Mouse (Mus musculus) midbrain, embryonic 10.5 days (tissue): ENCODE results near the gene Abhd15. TPM values are rescaled to one million over a fixed set of nuclear protein-coding genes. Genes with fewer than 3 reads are reported as not detected.
A peak's percentile ranks its signal among the peaks of the same experiment; 100 is the strongest.
"Not testable (repeated sequence)": the region's sequence is repeated elsewhere in the genome, so short reads cannot be mapped to it uniquely, and the experiment has no call there.

ENCODE experiments used
- DNase-seq: peaks from one replicate; pipeline ENCODE4 v3.0.0-alpha.2; 2017; ENCODE audit warnings: low spot score
- H3K27ac ChIP-seq: fragments of 300-500 bp; sonication (generic); replicated peaks from 2 replicates; pipeline ENCODE4 v1.5.1; 2016; ENCODE audit warnings: mild to moderate bottlenecking
- H3K27me3 ChIP-seq: fragments of 300-500 bp; sonication (generic); 2 replicates; pipeline ENCODE4 v1.6.1; 2016; ENCODE audit warnings: low read depth, mild to moderate bottlenecking; ENCODE audit not compliant: poor library complexity, severe bottlenecking
- H3K36me3 ChIP-seq: fragments of 300-500 bp; sonication (generic); 2 replicates; pipeline ENCODE4 v1.6.1; 2016; ENCODE audit warnings: mild to moderate bottlenecking, moderate library complexity
- H3K4me1 ChIP-seq: fragments of 300-500 bp; sonication (generic); 2 replicates; pipeline ENCODE4 v1.6.1; 2016
- H3K4me3 ChIP-seq: fragments of 300-500 bp; sonication (generic); 2 replicates; pipeline ENCODE4 v1.5.1; 2016; ENCODE audit warnings: mild to moderate bottlenecking, moderate library complexity
- H3K9me3 ChIP-seq: fragments of 300-500 bp; sonication (generic); replicated peaks from 2 replicates; pipeline ENCODE4 v1.6.1; 2016; ENCODE audit warnings: mild to moderate bottlenecking
- WGBS: fragments of 180-500 bp; shearing (Covaris S2); methylation state at CpG from one replicate; pipeline ENCODE4 v1.1.7; 2016; 5-methylcytosine and 5-hydroxymethylcytosine counted together
- polyA plus RNA-seq: library from polyadenylated mRNA; unstranded; fragments of >200 nt; fragmentation: Nextera tagmentation; extraction: Ambion mirVana; gene quantifications from 2 replicates; pipeline ENCODE4 v1.2.1, GENCODE M21; 2016

Abhd15 gene
- polyA plus RNA-seq, 1 experiment from 2014 or later = 4.2 TPM

DNA sequence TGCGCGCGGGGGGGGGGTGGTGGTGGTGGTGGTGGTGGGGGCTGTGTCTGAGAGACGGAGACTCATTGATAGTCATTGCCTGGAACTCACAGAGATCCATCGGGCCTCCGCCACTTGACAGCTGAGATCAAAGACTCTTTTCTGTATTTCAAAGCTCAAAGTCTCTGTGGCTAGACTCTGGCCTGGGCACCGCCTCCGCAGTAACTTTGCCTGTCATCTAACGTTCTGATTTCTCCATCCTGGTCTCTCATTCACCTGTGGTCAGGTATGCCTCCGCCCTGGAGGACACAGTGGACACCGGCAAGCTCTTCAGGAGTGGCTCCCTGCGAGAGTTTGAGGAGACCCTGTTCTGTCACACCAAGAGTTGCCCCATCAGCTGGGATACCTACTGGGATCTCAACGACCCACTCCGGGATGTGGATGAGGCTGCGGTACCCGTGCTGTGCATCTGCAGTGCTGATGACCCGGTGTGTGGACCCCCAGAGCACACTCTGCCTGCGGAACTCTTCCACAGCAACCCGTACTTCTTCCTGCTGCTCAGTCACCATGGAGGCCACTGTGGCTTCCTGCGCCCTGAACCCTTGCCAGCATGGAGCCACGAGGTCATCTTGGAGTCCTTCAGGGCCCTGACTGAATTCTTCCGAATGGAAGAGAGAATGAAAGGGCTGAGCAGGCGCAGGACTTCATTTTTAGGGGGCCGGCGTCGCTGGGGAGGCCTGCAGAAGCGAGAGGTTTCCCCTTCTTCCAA, 3.3 kb downstream of the Abhd15 start:
- no peak for DNase-seq
- 84% methylated on average over 27 of the region's 27 CpGs for WGBS
- Histone ChIP-seq H3K27ac (0 out of 2 replicates have a peak overlapping the region, but pooled peaks have one; percentile 9), H3K9me3 (no peaks in the 10 kb centered on the region), H3K4me3 (peak overlapping the region; percentile 14; the same call in 1 of the 2 replicates), H3K36me3 (no peaks in the 10 kb centered on the region), H3K4me1 (peaks cover 81% of the 10 kb centered on the region), H3K27me3 (peaks cover 55% of the 10 kb centered on the region)

DNA sequence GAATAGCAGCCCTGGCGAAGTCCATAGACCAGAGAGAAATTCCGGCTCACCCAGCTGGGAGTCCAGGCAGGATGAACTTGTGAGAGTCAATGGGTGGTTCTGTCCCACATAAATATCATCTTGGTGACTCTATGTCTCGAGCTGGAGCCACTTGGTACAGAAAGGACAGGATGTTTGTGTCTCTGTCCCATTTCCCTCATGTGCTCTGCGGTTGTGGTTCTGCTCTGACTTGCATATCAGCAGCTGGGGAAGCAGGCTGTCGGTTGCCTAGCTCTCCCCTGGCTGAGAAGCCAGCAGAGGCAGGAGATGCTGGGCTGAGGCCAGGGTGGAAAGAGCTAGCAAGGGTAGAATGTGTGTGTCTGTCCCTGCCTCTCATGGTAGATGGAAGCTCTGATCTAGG, 4.1 kb downstream of the Abhd15 start, which contains the start of gene Gm10392:
TSS of gene Gm10392 (minus strand) at position 156 of the 400 bp plus-strand sequence.
- DNase-seq = no peak
- 77% methylated on average over 5 of the region's 5 CpGs for WGBS
- peak within 1 kb of the TSS; percentile 13; the same call in 1 of the 2 replicates for H3K27ac ChIP-seq
- peaks cover 52% of the 10 kb centered on the region for H3K27me3 ChIP-seq
- no peaks in the 10 kb centered on the region for H3K36me3 ChIP-seq
- H3K4me3 ChIP-seq = peak within 1 kb of the TSS; percentile 14; the same call in 1 of the 2 replicates
- H3K9me3 ChIP-seq = no peaks in the 10 kb centered on the region
- H3K4me1 ChIP-seq = peaks cover 72% of the 10 kb centered on the region

DNA sequence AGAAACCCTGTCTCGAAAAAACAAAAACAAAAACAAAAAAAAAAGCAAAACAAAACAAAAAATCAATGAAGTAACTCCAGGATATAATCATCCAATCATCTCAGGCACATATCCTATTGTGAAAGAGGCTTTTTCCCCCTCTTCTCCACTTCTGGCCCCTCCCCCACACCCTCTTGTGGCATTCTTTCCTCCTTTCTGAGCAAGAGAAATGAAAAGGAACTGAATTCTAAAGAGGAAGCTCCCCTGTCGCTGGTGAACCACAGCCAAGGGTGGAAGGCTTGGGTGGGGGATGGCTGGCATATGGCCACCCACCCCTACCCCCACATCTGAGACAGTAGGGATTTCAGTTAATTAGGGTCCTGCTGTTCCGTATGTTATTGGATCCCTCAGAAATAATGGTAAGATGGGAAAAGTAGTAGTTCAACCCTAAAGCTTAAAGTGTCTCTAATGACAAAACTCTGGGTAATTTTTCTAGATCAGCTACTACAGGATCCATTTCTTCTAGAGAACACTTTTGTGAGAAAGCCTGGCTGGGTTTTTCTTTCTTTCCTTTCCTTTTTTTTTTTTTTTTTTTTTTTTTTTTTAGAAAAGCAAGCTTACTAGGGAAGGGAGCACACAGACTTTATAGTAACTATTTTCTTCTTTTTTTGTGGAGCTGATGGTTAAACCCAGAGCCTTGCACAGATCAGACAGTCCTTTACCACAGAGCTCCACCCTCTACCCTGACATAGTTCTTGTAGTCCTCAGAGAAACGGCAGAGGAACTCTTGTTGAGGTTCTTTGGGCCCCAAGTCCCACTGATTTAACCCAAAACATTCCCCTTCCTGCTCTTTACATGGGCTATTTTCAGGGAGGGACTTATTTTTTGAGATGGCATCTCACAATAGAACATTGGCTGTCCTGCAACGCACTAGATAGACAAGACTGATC, 5.9 kb downstream of the Abhd15 start:
- no peak for DNase-seq
- 51% methylated on average over 5 of the region's 5 CpGs for WGBS
- Histone ChIP-seq H3K36me3 (no peaks in the 10 kb centered on the region), H3K9me3 (no peaks in the 10 kb centered on the region), H3K27ac (no peak overlapping the region), H3K4me1 (peaks cover 54% of the 10 kb centered on the region), H3K27me3 (peaks cover 34% of the 10 kb centered on the region), H3K4me3 (no peak overlapping the region)

DNA sequence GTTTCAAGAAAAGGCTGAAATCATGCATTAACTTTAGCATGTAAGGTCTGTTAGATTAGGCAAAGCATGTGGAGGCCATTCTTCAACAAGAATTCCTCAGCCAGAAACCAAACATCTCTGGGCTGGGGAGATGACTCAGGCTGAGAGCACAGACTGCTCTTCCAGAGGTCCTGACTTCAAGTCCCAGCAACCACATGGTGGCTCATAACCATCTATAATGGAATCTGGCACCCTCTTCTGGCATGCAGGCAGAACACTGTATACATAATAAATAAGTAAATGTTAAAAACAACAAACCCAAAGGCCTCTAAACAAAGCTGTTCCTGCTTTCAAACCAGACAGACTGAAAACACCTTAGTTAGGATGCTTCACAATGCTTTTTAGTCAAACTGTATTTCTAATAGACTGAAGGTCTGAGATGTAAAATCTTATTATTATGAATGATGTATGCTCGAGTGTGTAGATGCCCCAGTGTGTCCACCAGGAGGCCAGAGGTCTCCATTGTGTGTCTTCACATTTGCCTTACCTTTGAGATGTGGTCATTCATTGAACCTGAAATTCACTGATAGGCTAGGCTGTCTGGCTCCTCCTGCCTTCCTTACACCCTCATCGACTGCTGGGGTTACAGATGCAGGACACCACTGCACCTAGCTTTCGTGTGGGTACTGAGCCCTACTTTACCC, 11.0 kb downstream of the Abhd15 start:
- no peaks in the 10 kb centered on the region for H3K27me3 ChIP-seq
- H3K9me3 ChIP-seq = no peaks in the 10 kb centered on the region
- 70% methylated on average over 3 of the region's 3 CpGs for WGBS
- DNase-seq = no peak
- H3K36me3 ChIP-seq = peaks cover 13% of the 10 kb centered on the region
- peaks cover 3% of the 10 kb centered on the region for H3K4me1 ChIP-seq
- H3K27ac ChIP-seq = no peak overlapping the region
- no peak overlapping the region for H3K4me3 ChIP-seq

DNA sequence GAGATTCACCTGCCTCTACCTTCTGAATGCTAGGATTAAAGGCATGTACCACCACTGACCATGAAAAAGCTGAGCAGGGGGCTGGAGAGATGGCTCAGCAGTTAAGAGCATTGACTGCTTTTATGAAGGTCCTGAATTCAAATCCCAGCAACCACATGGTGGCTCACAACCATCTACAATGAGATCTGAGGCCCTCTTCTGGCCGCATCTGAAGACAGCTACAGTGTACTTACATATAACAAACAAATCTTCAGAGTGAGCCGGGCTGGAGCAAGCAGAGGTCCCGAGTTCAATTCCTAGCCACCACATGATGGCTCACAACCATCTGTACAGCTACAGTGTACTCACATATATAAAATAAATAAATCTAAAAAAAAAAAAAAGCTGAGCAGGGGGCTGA, 13.5 kb downstream of the Abhd15 start:
- not testable (repeated sequence) for H3K4me3 ChIP-seq, H3K4me1 ChIP-seq, H3K9me3 ChIP-seq, DNase-seq, H3K27me3 ChIP-seq, H3K27ac ChIP-seq
- peaks cover 13% of the 10 kb centered on the region for H3K36me3 ChIP-seq
- WGBS = 92% methylated on average over 3 of the region's 3 CpGs

DNA sequence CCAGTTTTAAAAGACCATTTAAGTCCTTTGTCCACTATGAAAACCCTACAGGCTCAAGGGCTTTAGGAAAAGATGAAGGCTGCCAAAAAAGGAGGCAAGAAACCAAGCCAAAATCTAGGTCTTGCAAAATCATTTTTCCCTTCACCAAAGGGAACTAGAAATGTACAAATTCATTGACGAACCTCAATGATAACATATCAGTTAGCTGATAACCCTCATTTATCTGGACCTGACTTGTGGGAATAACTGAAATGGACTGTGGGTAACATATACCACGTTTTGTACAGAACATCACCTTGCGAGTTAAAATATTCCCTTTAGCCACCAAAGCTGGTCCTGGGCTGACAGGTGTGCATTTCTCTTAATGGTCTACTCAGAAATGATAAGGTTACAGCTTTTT, 14.7 kb downstream of the Abhd15 start:
- 87% methylated on average over 3 of the region's 3 CpGs for WGBS
- Histone ChIP-seq H3K4me1 (no peaks in the 10 kb centered on the region), H3K4me3 (no peak overlapping the region)

DNA sequence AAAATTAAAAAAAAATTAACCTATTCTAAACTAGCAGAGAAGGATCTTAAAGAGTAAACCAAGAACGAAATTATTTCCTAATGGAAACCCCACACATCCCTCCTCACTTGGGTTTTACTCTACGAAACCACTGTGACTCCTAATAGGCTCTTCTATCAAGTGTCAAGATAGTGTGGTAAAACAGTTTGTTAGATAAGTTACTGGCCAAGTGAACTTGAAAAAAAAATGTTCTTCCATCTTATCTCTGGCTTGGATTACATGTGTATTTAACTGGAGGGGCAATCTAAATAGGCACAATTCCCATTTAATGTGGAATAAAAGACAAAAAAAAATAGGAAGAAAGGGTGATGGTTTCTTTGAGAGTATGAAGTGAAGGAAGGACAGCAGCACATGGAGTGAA, 15.9 kb downstream of the Abhd15 start:
- H3K4me3 ChIP-seq = no peak overlapping the region
- H3K4me1 ChIP-seq = no peaks in the 10 kb centered on the region
- H3K27ac ChIP-seq = no peak overlapping the region
- peaks cover 29% of the 10 kb centered on the region for H3K36me3 ChIP-seq
- no peaks in the 10 kb centered on the region for H3K27me3 ChIP-seq
- no peak for DNase-seq
- no peaks in the 10 kb centered on the region for H3K9me3 ChIP-seq
- 89% methylated on average over 2 of the region's 2 CpGs for WGBS

More for the DNA sequence above, 14.7 kb downstream of the Abhd15 start:
- no peak overlapping the region for H3K27ac ChIP-seq
- H3K36me3 ChIP-seq = peaks cover 18% of the 10 kb centered on the region
- H3K27me3 ChIP-seq = no peaks in the 10 kb centered on the region
- no peaks in the 10 kb centered on the region for H3K9me3 ChIP-seq
- no peak for DNase-seq

DNA sequence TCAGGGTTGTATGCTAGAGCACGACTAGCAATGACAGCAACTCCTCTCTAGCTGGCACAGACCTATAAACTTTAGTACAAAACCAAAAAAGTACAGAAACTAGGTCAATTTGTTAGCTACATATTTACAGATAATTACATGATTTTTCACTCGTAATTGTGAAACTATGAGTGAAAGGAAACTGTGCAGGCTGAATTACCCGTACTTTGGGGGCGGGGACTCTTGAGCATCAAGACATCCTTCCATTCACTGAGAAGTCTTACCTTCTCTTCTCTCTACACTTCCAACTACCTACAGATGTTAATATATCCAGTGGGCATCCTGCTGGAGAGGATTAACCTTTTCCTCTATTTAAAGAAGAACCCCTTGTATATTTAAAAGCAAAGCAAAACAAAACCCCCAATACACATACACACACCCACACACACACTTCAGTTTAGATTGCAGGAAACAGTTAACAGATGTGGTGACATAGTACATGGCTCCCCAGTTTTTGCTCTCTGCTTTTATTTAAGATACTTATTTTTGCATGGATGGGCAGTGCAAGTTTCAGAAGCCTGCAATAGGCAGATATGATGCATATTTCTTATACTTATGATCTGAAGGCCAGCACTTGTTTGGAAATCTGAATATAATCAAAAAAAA, 17.4 kb downstream of the Abhd15 start:
- H3K9me3 ChIP-seq = no peaks in the 10 kb centered on the region
- no peak overlapping the region for H3K27ac ChIP-seq
- H3K27me3 ChIP-seq = no peaks in the 10 kb centered on the region
- H3K4me3 ChIP-seq = no peak overlapping the region
- WGBS = 88% methylated on average over 4 of the region's 4 CpGs
- peaks cover 44% of the 10 kb centered on the region for H3K36me3 ChIP-seq
- no peaks in the 10 kb centered on the region for H3K4me1 ChIP-seq
- DNase-seq = no peak

DNA sequence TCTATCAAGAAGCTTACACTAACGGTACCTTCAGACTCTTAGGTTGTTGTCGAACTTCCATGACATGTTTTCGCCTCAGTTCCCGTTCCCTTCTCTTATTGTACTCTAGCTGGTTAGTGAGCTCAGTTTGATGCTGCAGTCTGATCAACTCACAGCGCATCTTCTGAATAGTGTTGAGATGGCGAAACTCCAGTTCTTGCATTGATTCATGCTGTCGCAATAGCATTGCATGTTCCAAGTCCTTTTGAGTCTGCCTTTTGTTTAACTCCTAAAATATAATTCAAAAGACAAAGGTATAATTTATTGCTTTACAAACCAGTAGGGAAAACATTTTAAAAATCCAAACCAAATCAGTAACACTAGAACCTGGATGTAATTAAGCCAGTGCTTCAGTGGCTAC, 30.3 kb downstream of the Abhd15 start:
- Histone ChIP-seq H3K4me3 (no peak overlapping the region), H3K4me1 (no peaks in the 10 kb centered on the region), H3K27me3 (no peaks in the 10 kb centered on the region), H3K9me3 (no peaks in the 10 kb centered on the region), H3K27ac (no peak overlapping the region), H3K36me3 (peaks cover 99% of the 10 kb centered on the region)
- no peak for DNase-seq
- WGBS = 94% methylated on average over 7 of the region's 7 CpGs

DNA sequence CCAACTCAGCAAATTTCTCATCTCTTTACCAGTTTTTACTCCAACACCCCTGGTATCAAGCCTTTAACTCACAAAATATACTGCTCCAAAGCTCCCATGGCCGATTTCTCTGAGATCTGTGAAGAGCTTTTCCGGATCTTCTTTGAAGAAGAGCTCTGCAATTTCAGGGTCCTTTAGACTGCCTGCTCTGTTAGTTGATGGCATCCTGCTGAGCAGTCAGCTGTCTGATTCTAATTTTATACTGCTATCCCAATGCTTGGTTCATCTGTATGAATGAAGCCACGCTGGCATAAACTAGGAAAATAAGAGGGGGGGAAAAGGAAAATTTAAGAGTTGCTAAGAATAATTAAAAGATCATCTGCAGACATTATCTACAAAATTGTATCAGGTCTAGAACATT, 70.3 kb downstream of the Abhd15 start:
- Histone ChIP-seq H3K9me3 (no peaks in the 10 kb centered on the region), H3K27ac (no peak overlapping the region), H3K4me3 (no peak overlapping the region), H3K27me3 (no peaks in the 10 kb centered on the region), H3K36me3 (peaks cover 64% of the 10 kb centered on the region), H3K4me1 (no peaks in the 10 kb centered on the region)
- WGBS = 91% methylated on average over 3 of the region's 3 CpGs
- DNase-seq = no peak
